Mouse (Mus musculus) heart, adult 2 months (tissue): ENCODE results near the gene Plekha6.

Experiments
- CTCF ChIP-seq: fragments of 200-600 bp; IDR thresholded peaks from 2 replicates; pipeline ENCODE4 v1.8.1; 2022; ENCODE audit warnings: antibody characterized with exemption, mild to moderate bottlenecking, moderate library complexity
- EP300 ChIP-seq: fragments of 200-500 bp; IDR thresholded peaks from 2 replicates; pipeline ENCODE4 v1.6.1; 2011; ENCODE audit warnings: low read depth, low read length, control low read depth; ENCODE audit not compliant: insufficient read depth
- POLR2A ChIP-seq: fragments of 200-500 bp; IDR thresholded peaks from 2 replicates; pipeline ENCODE4 v1.6.1; 2011; ENCODE audit warnings: mild to moderate bottlenecking, low read depth, low read length, control low read depth; ENCODE audit not compliant: insufficient read depth

- TF ChIP-seq CTCF (no peak), EP300 (no peak), POLR2A (no peak)
These were observed 32.2 kb downstream of the Plekha6 start for GRCm38 (mm10) chr1:133196181-133196580.
